Comparison of ENCODE assay signal across 10 mouse cellular contexts in genomic region chr8:13466989-13467388, GRCm38 (mm10). TPM values are rescaled to one million over a fixed set of nuclear protein-coding genes. Genes with fewer than 3 reads are reported as not detected.
A peak's percentile ranks its signal among the peaks of the same experiment; 100 is the strongest.
DNase-seq lines count a peak whose midpoint lies in the region; ATAC-seq and TF ChIP-seq lines count a peak whose summit lies in the region.
"Had no signal": no experiment of that assay in that cellular context is flagged by ENCODE, and none has a peak within 500 bp of the region (broad histone marks: within the 10 kb centered on the region; RNA-seq: fewer than 3 reads in every experiment).

No protein-coding gene starts in this region.

- peak; percentile 69 for TF ChIP-seq CTCF in hindbrain, postnatal 0 days (IDR thresholded peaks at IDR 0.05; ENCODE audit: low read depth)
- peak; percentile 27; the same call in 1 of the 2 replicates for TF ChIP-seq CTCF in bone marrow, adult 2 months (IDR thresholded peaks at IDR 0.05; ENCODE audit: control insufficient read depth, insufficient read depth, low read length)

- no peaks in the 10 kb centered on the region for H3K4me1 ChIP-seq in hindbrain, postnatal 0 days (ENCODE audit: insufficient read depth, low read length)
- no peaks in the 10 kb centered on the region; the same call in 1 of the 2 replicates for H3K4me1 ChIP-seq in hindbrain, embryonic 16.5 days (ENCODE audit: control insufficient read depth, insufficient read depth, low read depth, low read length)
- no peaks in the 10 kb centered on the region for H3K4me1 ChIP-seq in bone marrow, adult 2 months (ENCODE audit: control insufficient read depth, insufficient read depth, low read length)
- H3K4me1 ChIP-seq: neural tube, embryonic 12.5 days had no signal

- no peak for TF ChIP-seq POLR2A in bone marrow, adult 2 months (IDR thresholded peaks at IDR 0.05; ENCODE audit: borderline replicate concordance, control insufficient read depth, low read depth, low read length)

- no peak overlapping the region for H3K9ac ChIP-seq in hindbrain, postnatal 0 days (replicated peaks; ENCODE audit: low read length)
- H3K9ac ChIP-seq in hindbrain, embryonic 16.5 days (ENCODE audit: low read depth, low read length) = no peak overlapping the region
- H3K9ac ChIP-seq: neural tube, embryonic 12.5 days had no signal

- peaks cover 16% of the 10 kb centered on the region for H3K36me3 ChIP-seq in hindbrain, postnatal 0 days (ENCODE audit: insufficient read depth, low read length)
- H3K36me3 ChIP-seq in hindbrain, embryonic 16.5 days (ENCODE audit: control insufficient read depth, insufficient read depth, low read length) = peaks cover 7% of the 10 kb centered on the region; the same call in 1 of the 2 replicates
- H3K36me3 ChIP-seq: neural tube, embryonic 12.5 days had no signal

- no peaks in the 10 kb centered on the region for H3K27me3 ChIP-seq in hindbrain, postnatal 0 days (ENCODE audit: insufficient read depth, low read length)
- H3K27me3 ChIP-seq in hindbrain, embryonic 16.5 days (replicated peaks; ENCODE audit: control insufficient read depth, insufficient read depth, low read length) = no peaks in the 10 kb centered on the region
- H3K27me3 ChIP-seq: neural tube, embryonic 12.5 days had no signal

- H3K9me3 ChIP-seq in hindbrain, postnatal 0 days (ENCODE audit: low read length) = no peaks in the 10 kb centered on the region
- no peaks in the 10 kb centered on the region for H3K9me3 ChIP-seq in hindbrain, embryonic 16.5 days (ENCODE audit: control insufficient read depth, low read length)
- H3K9me3 ChIP-seq: heart, embryonic 10.5 days; neural tube, embryonic 12.5 days had no signal

- no peak overlapping the region for H3K27ac ChIP-seq in hindbrain, postnatal 0 days
- H3K27ac ChIP-seq in hindbrain, embryonic 16.5 days (ENCODE audit: low read depth, low read length) = no peak overlapping the region
- no peak overlapping the region for H3K27ac ChIP-seq in bone marrow, adult 2 months (ENCODE audit: control insufficient read depth, insufficient read depth, low read depth, low read length, poor library complexity)
- H3K27ac ChIP-seq: heart, embryonic 10.5 days; neural tube, embryonic 12.5 days had no signal

- no peak for ATAC-seq in hindbrain, postnatal 0 days
- ATAC-seq in hindbrain, embryonic 16.5 days = no peak
- ATAC-seq: activated CD4-positive, CD25-positive, alpha-beta regulatory T cell, adult 4 months had no signal

- H3K4me3 ChIP-seq in hindbrain, postnatal 0 days (ENCODE audit: low read length) = no peak overlapping the region
- no peak overlapping the region for H3K4me3 ChIP-seq in hindbrain, embryonic 16.5 days (ENCODE audit: low read length)
- H3K4me3 ChIP-seq in bone marrow, adult 2 months (replicated peaks; ENCODE audit: control insufficient read depth, low read depth, low read length) = no peak overlapping the region
- H3K4me3 ChIP-seq: heart, embryonic 10.5 days; neural tube, embryonic 12.5 days had no signal

- no peak overlapping the region for H3K4me2 ChIP-seq in hindbrain, postnatal 0 days (ENCODE audit: low read depth, low read length)
- no peak overlapping the region for H3K4me2 ChIP-seq in hindbrain, embryonic 16.5 days (ENCODE audit: low read length)
- H3K4me2 ChIP-seq: neural tube, embryonic 12.5 days had no signal

- WGBS in hindbrain, postnatal 0 days = 64% methylated on average over 5 of the region's 5 CpGs
- WGBS in hindbrain, embryonic 16.5 days = 66% methylated on average over 5 of the region's 5 CpGs
- WGBS in bone marrow, adult 2 months = 59% methylated on average over 5 of the region's 5 CpGs

- peak; percentile 56 for DNase-seq in hindbrain, postnatal 0 days (ENCODE audit: low spot score)
- DNase-seq in ovary, postnatal 36 days (ENCODE audit: low spot score) = peak; percentile 27
- no peak for DNase-seq in ovary, adult 18-20 months (ENCODE audit: low spot score)
- DNase-seq in skeletal muscle tissue, adult 2 months (ENCODE audit: low read depth, low spot score) = peak; percentile 38
- DNase-seq in T-cell, adult 2 months (ENCODE audit: low spot score) = no peak

RNA-seq across cellular contexts. Expression of gene Gas6, which starts 27.3 kb away (rescaled TPM):
- total RNA-seq in hindbrain, postnatal 0 days (2014; rRNA removed) = 89.0 and 91.2 TPM in 2 replicates
- polyA plus RNA-seq in hindbrain, postnatal 0 days (2015; fragmentation: Nextera tagmentation; extraction: Ambion mirVana) = 77.9 and 78.4 TPM in 2 replicates
- polyA plus RNA-seq in hindbrain, embryonic 16.5 days (2015; fragmentation: Nextera tagmentation; extraction: Ambion mirVana) = 65.1 and 67.4 TPM in 2 replicates
- polyA plus RNA-seq in bone marrow, adult 2 months (2011; ENCODE audit: insufficient read depth, insufficient read length, low replicate concordance, missing spikeins) = 33.7 and 50.8 TPM in 2 replicates
- polyA plus RNA-seq: activated CD4-positive, CD25-positive, alpha-beta regulatory T cell, adult 4 months had no signal

RNA-seq across cellular contexts. Expression of gene Tmem255b, which starts 32.0 kb away (rescaled TPM):
- 1.6 and 5.9 TPM in 2 replicates for total RNA-seq in hindbrain, postnatal 0 days (2014; rRNA removed)
- polyA plus RNA-seq in hindbrain, postnatal 0 days (2015; fragmentation: Nextera tagmentation; extraction: Ambion mirVana) = 4.3 and 4.6 TPM in 2 replicates
- polyA plus RNA-seq in hindbrain, embryonic 16.5 days (2015; fragmentation: Nextera tagmentation; extraction: Ambion mirVana) = 1.8 and 3.1 TPM in 2 replicates
- polyA plus RNA-seq in bone marrow, adult 2 months (2011; ENCODE audit: insufficient read depth, insufficient read length, low replicate concordance, missing spikeins) = not detected in 2 replicates
- polyA plus RNA-seq: activated CD4-positive, CD25-positive, alpha-beta regulatory T cell, adult 4 months had no signal

Comparison
In these comparisons a context has a peak if more than half of its experiments do, and no peak if none do; other contexts are left out.
1. DNase-seq: peak in hindbrain, postnatal 0 days (single experiment), ovary, postnatal 36 days (single experiment) and skeletal muscle tissue, adult 2 months (single experiment); none in ovary, adult 18-20 months (single experiment) and T-cell, adult 2 months (single experiment).